Mouse (Mus musculus): ENCODE results near the gene Ogg1.

DNA sequence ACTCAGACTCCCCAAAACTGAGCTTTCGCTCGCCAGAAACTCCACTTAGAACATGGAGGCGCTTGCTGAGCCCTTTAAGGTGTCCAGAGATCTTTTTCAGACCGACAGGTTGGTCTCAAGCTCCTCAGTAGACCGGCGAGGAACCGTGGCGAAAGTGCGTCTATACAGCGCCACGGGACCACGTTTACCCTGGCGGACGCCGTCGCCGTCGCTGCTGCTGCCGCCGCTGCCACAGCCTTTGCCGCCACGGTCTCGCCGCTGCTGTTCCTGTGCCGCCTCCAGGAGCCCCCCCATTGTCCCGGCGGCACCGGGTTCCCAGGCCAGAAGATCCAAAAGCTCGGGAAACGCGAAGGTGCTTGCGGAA is 19.8 kb upstream of the Ogg1 start, which contains the start of gene Brpf1:
- TF ChIP-seq CTCF (IDR thresholded peaks at IDR 0.05; ENCODE audit: extremely low read depth, insufficient read depth, low read length), result no peak
- TF ChIP-seq POLR2A (IDR thresholded peaks at IDR 0.05; ENCODE audit: extremely low read depth, insufficient read depth, low read length), result peak; percentile 55; the same call in 1 of the 2 replicates
